ENCODE assay signal across 14 mouse cellular contexts in the genomic region with DNA sequence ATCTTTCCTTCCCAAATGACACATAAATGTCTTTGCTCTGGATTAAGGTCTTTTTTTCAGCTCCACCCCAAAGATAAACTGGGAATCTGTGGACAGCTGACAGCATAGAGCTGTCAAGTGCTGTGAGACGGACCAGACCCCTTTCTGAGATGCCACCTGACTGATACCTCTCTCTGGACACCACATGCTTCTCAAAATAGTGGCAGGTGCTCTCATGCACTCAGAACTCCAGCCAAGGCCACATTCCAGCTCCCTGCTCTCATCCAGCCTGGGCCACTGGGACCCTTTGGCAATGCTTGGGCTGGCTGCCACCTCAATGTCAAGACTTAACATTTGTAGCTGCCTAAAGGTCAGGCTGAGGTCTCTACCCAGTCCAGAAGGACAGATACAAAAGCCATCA. TPM values are rescaled to one million over a fixed set of nuclear protein-coding genes. Genes with fewer than 3 reads are reported as not detected.
DNase-seq lines count a peak whose midpoint lies in the region; ATAC-seq and TF ChIP-seq lines count a peak whose summit lies in the region.
"Had no signal": no experiment of that assay in that cellular context is flagged by ENCODE, and none has a peak within 500 bp of the region (broad histone marks: within the 10 kb centered on the region; RNA-seq: fewer than 3 reads in every experiment).

No protein-coding gene starts in this region.

- intact Hi-C loops in heart, postnatal 14 days (cut with DNase I) = no loop called here

- TF ChIP-seq CTCF in midbrain, postnatal 0 days (IDR thresholded peaks at IDR 0.05) = no peak

- 0 out of 2 replicates have a peak, but pooled peaks cover 3% of the 10 kb centered on the region for H3K36me3 ChIP-seq in kidney, embryonic 16.5 days (ENCODE audit: insufficient read depth, low read length)
- H3K36me3 ChIP-seq in kidney, embryonic 14.5 days (ENCODE audit: control insufficient read depth, insufficient read depth, low read length) = no peaks in the 10 kb centered on the region
- H3K36me3 ChIP-seq in midbrain, postnatal 0 days (ENCODE audit: insufficient read depth, low read length) = no peaks in the 10 kb centered on the region

- no peak overlapping the region for H3K4me3 ChIP-seq in kidney, embryonic 16.5 days (ENCODE audit: low read length)
- no peak overlapping the region for H3K4me3 ChIP-seq in kidney, embryonic 14.5 days (ENCODE audit: low read length)
- no peak overlapping the region for H3K4me3 ChIP-seq in midbrain, postnatal 0 days (ENCODE audit: low read depth, low read length)
- H3K4me3 ChIP-seq: neural tube, embryonic 12.5 days had no signal

- H3K9ac ChIP-seq in kidney, embryonic 16.5 days (replicated peaks; ENCODE audit: low read length) = no peak overlapping the region
- H3K9ac ChIP-seq in kidney, embryonic 14.5 days (ENCODE audit: low read depth, low read length) = no peak overlapping the region
- H3K9ac ChIP-seq in midbrain, postnatal 0 days (replicated peaks; ENCODE audit: low read length, poor library complexity, severe bottlenecking) = no peak overlapping the region
- H3K9ac ChIP-seq: neural tube, embryonic 12.5 days had no signal

- H3K4me1 ChIP-seq in kidney, embryonic 16.5 days (ENCODE audit: insufficient read depth, low read length) = peaks cover 9% of the 10 kb centered on the region; the same call in 1 of the 2 replicates
- H3K4me1 ChIP-seq in kidney, embryonic 14.5 days (ENCODE audit: control insufficient read depth, insufficient read depth, low read length) = no peaks in the 10 kb centered on the region
- H3K4me1 ChIP-seq in midbrain, postnatal 0 days (ENCODE audit: insufficient read depth, low read length) = 0 out of 2 replicates have a peak, but pooled peaks cover 6% of the 10 kb centered on the region

- WGBS in kidney, embryonic 16.5 days = 59% methylated on average over 1 of the region's 1 CpGs
- 42% methylated on average over 1 of the region's 1 CpGs for WGBS in kidney, embryonic 14.5 days
- WGBS in midbrain, postnatal 0 days = 74% methylated on average over 1 of the region's 1 CpGs

- H3K27me3 ChIP-seq in kidney, embryonic 16.5 days (ENCODE audit: insufficient read depth, low read length) = no peaks in the 10 kb centered on the region
- no peaks in the 10 kb centered on the region for H3K27me3 ChIP-seq in kidney, embryonic 14.5 days (ENCODE audit: control insufficient read depth, insufficient read depth, low read length)
- H3K27me3 ChIP-seq in midbrain, postnatal 0 days (ENCODE audit: insufficient read depth, low read length) = no peaks in the 10 kb centered on the region
- H3K27me3 ChIP-seq: CH12.LX; neural tube, embryonic 12.5 days had no signal

- H3K4me2 ChIP-seq in kidney, embryonic 16.5 days (replicated peaks; ENCODE audit: low read depth, low read length) = no peak overlapping the region
- H3K4me2 ChIP-seq in kidney, embryonic 14.5 days (replicated peaks; ENCODE audit: low read depth, low read length) = no peak overlapping the region
- H3K4me2 ChIP-seq in midbrain, postnatal 0 days (ENCODE audit: low read depth, low read length, poor library complexity, severe bottlenecking) = no peak overlapping the region
- H3K4me2 ChIP-seq: neural tube, embryonic 12.5 days had no signal

- ATAC-seq in kidney, embryonic 16.5 days (ENCODE audit: low FRiP score, low TSS enrichment) = no peak
- no peak for ATAC-seq in kidney, embryonic 14.5 days (ENCODE audit: low FRiP score, low TSS enrichment)
- no peak for ATAC-seq in midbrain, postnatal 0 days (ENCODE audit: low FRiP score)
- ATAC-seq: inflammation-experienced regulatory T-cells, adult 6 months had no signal

- peak; percentile 70 for DNase-seq in adrenal gland, postnatal 25 days
- DNase-seq in cerebellum, postnatal 36 days = peak; percentile 47 to 53
- DNase-seq in heart, postnatal 14 days = peak; percentile 72 to 80
- no peak for DNase-seq in midbrain, postnatal 0 days (ENCODE audit: low spot score)
- DNase-seq in retina, embryonic 14.5 days (ENCODE audit: low spot score) = no peak
- DNase-seq in frontal cortex, postnatal 25 days (ENCODE audit: low spot score in 2 of 2) = no peak
- DNase-seq: embryo, embryonic 11 days; lung, postnatal 14 days; thymus, adult 2 months had no signal

- H3K9me3 ChIP-seq in kidney, embryonic 16.5 days (ENCODE audit: low read length) = peaks cover 4% of the 10 kb centered on the region; the same call in 1 of the 2 replicates
- no peaks in the 10 kb centered on the region for H3K9me3 ChIP-seq in kidney, embryonic 14.5 days (ENCODE audit: control insufficient read depth, low read length)
- no peaks in the 10 kb centered on the region for H3K9me3 ChIP-seq in midbrain, postnatal 0 days (ENCODE audit: low read length)
- H3K9me3 ChIP-seq: neural tube, embryonic 12.5 days had no signal

- peak overlapping the region; percentile 7; the same call in 1 of the 2 replicates for H3K27ac ChIP-seq in kidney, embryonic 16.5 days (ENCODE audit: low read length)
- no peak overlapping the region for H3K27ac ChIP-seq in kidney, embryonic 14.5 days (ENCODE audit: low read depth, low read length)
- no peak overlapping the region for H3K27ac ChIP-seq in midbrain, postnatal 0 days (ENCODE audit: low read depth, low read length)
- H3K27ac ChIP-seq: neural tube, embryonic 12.5 days had no signal

RNA-seq across cellular contexts. Expression of a gene that starts 10.2 kb away (rescaled TPM):
- polyA plus RNA-seq in kidney, embryonic 16.5 days (2015; fragmentation: Nextera tagmentation; extraction: Ambion mirVana) = 119 and 135 TPM in 2 replicates
- 103 and 129 TPM in 2 replicates for polyA plus RNA-seq in kidney, embryonic 14.5 days (2014; fragmentation: Nextera tagmentation; extraction: Ambion mirVana)
- 381 and 406 TPM in 2 replicates for total RNA-seq in adrenal gland, postnatal 25 days (2021)
- total RNA-seq in heart, postnatal 14 days (2021) = 100 to 1,000 TPM; 509 to 527 TPM
- total RNA-seq in midbrain, postnatal 0 days (2014; rRNA removed) = 294 and 367 TPM in 2 replicates
- 170 and 173 TPM in 2 replicates for polyA plus RNA-seq in midbrain, postnatal 0 days (2015; fragmentation: Nextera tagmentation; extraction: Ambion mirVana)

Comparison
In these comparisons a context has a peak if more than half of its experiments do, and no peak if none do; other contexts are left out.
1. DNase-seq: peak in adrenal gland, postnatal 25 days (single experiment), cerebellum, postnatal 36 days (2 of 2) and heart, postnatal 14 days (2 of 2); none in midbrain, postnatal 0 days (single experiment), retina, embryonic 14.5 days (single experiment) and frontal cortex, postnatal 25 days (0 of 2).